Mouse (Mus musculus) lung, postnatal 36 days (tissue): ENCODE measurements around the gene Slc25a13.
A peak's percentile ranks its signal among the peaks of the same experiment; 100 is the strongest.
"Not testable (repeated sequence)": the region's sequence is repeated elsewhere in the genome, so short reads cannot be mapped to it uniquely, and the experiment has no call there.

Experiments used
- DNase-seq: peaks from one replicate; pipeline ENCODE4 v3.0.0; 2022; ENCODE audit warnings: mixed read lengths

Gene Slc25a13

DNA sequence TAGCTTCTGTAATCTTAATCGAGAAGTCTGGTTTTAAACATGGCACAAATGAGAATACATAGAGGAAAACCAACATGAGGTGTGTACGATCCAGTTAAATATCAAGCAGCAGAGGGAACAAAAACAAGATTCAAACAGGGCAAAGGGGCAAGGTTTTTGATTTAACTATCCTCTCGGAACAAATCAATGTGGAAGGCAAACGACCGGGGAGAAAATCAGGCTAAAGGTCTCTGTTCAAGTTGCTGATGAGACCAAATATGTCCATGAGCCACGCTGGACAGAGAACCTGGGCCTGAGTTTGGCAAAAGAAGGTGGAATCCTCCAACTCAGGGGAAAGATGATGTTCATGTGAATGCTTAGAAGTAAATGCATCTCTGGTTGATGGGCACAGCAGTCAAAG is 14.5 kb downstream of the Slc25a13 start:
- no peak for DNase-seq

DNA sequence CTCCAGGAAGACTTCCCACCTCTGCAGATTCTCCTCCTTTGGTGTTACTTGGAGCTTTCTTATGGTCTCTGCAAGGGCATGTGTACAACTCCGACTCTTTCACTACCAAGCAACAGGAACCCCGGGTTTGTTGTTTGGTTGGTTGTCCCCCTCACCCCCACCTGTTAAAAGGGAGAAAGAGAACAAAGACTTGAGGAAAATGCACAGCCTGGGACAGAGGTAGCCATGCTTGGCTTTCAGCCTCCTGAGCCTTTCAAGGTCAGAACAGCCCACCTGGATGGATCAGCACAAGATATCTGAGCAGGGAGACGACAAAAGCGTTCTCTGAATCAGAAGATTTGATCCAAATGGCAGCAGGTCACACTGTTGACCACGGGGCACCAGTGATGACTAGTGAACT is 15.0 kb downstream of the Slc25a13 start:
- DNase-seq: no peak

DNA sequence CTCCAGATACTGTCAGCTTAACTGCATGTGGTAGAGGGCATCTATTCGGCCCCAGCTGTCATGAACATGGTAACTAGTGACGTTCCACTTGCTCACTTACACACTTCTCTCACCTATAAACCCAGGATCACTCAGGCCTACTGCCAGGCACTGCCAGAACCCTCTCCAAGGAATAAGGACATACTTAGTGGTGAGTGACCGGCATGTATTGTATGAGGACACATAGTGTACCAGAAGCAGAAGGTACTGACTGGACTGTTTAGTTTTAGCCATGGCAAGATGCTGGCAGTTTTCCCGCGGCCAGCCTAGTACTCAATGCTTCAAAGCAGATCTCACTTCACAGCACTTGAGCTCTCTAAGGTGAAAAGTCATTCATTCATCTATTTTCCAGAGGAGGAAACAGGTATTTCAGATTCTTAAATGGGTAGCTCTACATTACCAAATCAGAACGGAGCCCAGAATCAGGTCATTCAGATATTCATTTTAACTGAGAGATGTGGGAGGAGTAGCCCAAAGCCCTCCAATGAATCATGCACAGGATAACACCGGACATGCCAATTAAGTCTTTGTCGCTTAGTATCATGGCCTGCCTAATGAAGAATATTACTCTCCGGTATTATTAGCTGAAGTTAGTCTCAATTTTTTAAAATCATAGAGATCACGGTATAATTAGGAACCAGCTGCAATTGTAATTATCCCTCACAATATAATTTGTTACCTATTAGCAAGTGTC is 17.7 kb downstream of the Slc25a13 start:
- DNase-seq: peak; percentile 37

DNA sequence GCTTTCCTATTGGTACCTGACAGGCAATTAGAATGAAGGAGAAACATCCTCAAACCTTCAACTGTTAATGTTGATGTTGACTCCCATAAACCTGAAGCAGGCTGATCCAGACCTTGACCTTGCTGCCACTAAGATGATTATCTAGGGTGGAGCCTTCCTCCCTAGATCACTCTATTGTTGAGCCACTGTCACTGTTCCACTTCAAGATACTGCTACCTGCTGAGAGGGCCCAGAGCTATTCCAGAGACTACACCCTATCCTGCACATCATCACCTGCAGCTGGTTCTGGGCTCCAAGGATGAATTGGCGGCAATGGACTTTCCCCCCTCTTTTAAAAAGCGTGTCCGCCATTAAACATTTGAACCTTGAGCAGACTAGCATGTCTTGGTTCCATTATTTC is 18.9 kb downstream of the Slc25a13 start:
- not testable (repeated sequence) for DNase-seq

DNA sequence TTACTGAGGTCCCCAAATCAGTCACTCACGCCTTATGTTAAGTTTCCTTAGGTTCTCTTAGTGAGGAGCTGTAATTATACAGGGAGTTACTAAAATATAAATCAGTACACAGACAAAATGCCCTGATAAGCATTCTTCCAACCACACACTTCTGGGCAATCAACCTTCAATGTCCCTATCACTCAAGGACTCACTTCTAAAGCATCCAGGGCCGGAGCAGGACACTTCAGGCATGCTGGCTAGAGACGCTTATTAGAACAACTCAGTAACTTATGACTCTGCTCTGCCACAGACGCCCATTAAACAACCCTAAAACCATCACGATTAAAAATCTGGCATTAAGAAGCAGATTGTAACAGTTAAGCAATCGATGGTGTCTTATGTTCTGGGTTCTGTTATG is 19.6 kb downstream of the Slc25a13 start:
- DNase-seq: no peak

DNA sequence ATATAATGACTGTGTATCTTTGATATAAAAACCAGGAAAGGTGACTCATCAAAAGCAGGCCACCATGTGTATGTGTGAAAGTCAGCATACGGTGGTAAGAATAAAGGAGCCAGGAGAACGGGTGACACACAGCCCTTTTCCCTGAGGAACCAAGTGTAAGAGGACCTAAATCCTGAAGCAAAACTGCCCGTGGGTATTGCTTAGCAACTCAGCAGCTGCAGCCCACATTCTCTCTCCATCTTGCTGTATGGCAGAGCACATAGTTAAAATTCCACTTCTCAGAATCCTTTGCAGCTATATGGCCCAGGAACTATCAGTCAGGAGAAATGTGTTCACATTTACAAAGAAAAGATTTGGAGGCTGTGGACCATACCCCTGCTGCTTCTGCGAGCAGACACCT is 20.4 kb downstream of the Slc25a13 start:
- no peak for DNase-seq

DNA sequence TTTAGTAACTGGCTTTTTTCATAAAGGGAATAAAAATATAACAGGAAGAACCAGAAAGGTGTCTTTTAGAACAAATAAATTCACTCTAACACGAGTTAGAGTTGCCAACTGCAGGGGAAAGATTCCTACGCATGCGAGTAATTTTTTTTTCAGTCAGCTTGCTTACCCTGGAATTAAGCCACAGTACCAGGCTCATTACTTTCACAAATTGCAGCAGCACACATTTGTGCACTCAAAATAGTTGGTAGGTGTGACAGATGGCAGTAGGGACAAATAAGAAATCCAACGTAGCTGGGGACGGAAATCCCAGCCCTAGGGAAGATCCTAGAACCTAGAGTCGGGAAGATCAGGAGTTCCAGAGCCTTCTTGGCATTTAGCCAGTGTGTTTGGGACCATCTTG is 22.1 kb downstream of the Slc25a13 start:
- DNase-seq: no peak

DNA sequence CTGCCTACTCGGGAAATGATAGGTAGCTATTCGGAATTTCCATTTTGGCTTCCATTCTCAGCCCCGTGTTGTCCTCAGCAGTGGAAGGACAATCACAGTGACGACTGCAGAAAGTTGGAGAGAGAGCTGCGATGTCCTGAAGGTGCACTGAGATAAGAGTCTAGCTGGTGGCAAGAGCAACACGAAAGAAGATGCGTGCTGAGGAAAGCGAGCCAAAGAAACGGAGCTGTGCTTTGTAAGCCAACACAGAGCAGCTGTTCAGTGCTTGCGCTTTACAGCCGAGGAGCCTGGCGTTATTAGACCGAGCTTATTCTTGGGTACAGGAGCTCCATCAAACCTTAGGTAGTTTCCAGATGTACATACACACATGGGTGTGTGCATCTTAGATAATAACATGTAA is 23.1 kb downstream of the Slc25a13 start:
- no peak for DNase-seq

DNA sequence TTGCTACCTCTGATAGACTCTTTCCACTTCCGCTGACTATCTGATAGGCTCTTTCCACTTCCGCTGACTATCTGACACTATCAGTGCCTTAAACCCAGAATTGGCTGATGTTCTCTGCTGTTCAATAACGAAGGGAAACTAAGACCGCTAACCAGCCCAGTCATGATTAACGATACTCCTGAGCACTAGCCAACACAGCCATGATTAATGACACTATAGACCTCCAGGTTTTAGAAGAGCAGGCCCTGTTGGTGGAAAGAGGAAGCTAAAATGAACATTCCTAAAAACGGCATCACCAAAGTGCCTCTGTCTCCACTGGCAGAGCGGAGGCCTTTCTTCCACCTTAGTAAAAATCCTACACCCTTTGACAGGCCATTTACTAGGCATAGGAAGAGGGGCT is 24.6 kb downstream of the Slc25a13 start:
- DNase-seq: no peak

DNA sequence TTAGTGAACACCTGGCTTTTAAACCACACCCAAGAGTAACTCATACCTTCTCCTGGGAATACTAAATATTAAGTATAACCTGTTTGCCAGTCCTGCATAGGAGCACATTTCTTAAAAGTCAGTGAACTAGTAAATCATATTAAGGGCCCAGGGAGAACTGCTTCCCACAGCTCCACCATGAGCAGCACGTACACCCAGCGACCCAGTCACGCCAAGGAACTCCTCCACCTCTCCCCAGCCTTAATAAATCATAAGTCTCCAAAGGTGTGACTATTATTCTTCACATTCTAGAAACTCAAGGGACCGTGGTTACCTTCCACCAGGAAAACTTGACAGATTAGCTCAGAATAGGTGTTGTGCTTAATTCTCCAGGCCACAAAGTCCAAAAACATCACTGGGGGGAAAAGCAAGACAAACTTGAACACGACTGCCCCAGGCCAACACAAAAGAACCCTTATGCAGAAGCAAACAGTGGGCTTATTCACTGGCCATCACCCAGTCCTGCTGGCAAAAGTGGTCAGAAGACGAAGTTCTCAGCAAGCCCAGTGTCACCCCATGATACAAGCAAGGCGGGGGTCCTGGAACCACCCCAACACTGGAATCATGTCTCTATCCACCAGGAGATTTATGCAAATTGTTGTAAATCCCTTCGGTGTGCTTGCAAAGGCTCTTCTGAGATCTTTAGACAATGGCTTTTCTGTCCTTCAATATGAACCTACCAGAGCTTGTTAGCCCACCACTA is 25.2 kb downstream of the Slc25a13 start:
- DNase-seq: no peak

DNA sequence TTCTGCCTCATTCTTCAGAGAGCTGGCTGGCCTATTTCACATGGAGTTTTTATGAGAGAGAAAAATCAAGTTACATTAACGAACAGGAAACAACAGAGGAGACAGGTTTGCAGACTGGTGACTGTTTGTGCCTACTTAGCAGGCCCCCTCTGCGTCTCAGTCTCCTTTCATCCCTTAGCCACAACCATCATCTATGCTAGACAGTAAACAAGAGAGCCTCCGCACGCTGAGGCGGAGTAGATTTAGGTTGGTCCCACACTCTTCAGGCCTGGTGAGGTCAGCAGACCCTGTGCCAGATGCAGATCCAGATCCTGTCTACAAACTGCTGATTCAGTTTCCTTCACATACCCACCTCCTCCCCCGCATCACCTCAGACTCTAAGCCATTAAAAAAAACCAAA is 28.0 kb downstream of the Slc25a13 start:
- DNase-seq: no peak

DNA sequence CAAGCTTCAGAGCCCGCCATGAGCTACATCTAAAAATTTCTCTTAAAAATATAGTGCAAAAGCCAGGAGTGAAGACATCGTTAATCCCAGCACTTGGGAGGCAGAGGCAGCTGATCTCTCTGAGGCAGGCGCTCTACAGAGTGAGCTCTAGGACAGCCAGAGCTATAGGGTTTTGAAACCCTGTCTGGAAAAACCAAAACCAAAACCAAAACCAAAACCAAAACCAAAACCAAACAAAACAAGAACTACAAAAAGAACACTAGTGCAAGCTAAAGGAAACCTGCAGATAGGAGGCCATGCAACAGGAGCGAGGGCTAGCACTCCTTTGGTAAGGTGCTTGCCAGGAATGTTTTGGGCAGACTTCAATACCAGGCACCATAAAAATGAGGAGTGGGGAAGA is 30.5 kb downstream of the Slc25a13 start:
- DNase-seq: no peak

DNA sequence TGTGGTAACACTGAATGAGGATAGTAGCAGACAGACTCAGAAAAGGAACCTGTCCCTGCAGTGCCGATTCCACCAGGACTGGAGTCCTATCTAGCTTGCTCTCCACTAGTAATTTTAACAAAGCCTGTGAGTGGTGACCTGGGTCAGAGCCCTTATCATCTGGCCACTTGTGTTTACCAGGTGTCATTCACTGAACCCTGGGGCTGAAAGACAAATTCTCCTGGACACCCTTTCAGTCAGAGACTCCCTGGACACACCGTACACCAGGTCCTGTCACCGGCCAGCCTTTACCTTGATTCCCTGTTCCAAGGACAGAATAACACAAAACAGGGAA is 31.3 kb downstream of the Slc25a13 start:
- no peak for DNase-seq

DNA sequence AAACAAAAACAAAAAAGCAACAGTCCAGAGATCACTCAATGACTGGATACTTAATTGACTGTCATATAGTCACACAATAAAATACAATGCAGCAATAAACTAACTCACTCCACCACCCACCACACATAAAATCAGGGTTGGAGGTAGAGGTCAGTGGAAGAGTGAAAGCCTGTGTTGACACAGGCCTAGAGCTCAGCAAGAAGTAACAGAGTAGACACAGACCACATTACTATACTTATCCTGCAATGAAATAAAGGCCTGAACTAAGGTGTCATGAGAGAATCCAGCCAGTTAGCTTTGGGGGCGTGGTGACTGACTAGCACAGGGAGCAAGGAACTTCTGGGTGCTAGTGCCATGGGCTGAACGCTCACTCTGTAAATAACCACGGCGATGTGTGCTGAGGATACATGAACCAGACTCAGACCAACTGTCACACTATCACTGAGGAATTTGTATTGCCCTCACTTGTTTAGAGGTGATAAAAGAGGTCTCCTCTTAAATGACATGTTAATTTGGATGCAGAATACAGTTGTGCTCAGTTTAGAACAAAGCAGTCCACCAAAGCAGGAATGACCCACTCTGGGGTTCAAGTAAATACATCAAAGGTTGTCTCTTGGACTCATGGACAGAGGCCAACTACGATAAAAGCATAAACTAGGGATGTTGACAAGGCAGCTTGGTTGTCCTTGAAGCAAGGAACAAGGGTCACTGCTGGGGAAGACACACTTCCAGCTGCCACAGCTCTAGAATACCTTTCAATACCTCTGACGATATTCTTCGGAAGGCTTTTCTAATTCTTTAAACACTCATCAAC is 31.8 kb downstream of the Slc25a13 start:
- no peak for DNase-seq

DNA sequence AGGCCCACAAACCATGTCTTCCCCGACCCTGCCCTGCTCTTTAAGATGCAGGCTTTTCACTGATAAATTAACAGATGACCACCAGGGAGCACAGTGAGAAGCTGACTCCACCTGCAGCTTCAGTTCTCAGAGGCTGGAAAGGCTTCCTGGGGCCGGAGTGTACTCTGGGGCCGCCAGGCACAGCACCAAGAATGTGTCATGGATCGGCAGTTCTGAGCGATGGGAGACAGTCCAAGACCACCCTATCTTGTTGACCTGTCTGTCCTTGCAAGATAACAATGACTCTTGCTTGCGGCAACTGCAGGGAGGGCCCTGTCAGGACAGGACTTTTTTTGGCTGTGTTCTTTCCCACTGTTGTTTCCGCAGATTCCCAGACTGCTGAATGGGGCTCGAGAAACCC is 33.4 kb downstream of the Slc25a13 start:
- DNase-seq: peak; percentile 14

DNA sequence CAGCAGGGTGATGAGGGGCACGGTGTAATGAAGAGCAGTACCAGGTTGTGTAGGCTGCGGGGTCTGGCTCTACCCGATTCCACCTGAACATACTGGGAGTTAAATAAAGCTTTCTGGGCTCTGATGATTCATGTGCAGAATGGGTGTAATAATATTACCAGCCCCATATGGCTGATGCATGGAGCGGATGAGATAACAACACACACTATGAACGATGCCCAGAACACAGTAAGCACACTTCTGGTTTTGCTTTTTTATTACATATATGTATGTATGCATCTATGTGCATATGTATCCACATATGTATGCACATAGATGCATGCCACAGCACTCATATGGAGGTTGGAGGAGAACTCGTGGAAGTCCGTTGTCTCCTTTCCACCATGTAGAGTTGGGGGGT is 34.8 kb downstream of the Slc25a13 start:
- DNase-seq: no peak

DNA sequence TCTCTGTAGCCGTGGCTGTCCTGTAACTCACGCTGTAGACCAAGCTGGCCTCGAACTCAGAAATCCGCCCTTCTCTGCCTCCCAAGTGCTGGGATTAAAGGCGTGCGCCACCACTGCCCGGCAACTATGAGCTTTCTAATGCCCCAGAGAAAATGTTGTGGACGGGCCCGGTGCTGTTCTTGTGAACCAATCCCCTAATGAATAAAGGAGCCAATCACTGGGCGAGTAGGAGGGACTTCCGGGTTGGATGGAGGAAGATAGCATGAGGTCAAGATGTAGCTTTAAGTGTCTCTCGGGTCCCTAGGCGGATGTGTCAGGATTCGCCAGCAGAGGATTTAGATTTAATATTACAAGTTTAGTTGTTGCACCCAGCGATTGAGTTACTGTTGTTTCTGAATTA is 38.6 kb downstream of the Slc25a13 start:
- DNase-seq: not testable (repeated sequence)

DNA sequence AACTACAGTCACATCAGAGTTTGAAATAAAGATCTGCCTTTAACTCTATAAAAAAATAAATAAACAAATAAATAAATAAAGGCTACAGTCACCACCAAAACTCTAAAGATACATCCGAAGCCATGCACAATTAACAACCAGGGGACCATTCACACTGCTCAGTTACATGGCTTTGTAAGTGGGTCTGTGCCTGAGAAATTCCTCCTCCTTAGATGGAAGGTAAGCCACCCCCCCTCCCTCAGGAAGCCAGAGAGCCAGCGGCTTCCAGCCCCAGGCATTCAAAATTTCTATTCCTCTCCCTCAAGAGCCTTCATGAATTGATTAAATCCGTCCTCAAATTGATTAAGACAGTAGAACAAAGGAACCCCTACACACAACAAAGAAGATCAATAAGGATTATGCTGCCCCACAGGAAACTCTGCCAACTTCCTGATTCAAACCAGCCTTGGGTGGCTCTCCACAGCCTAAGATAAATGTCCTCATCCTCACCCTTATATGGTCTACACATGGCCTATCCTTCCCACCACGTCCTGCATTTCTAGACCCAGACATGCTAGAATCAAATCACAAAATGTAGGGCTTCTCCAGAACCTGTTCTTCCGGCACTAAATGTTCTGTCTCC is 41.5 kb downstream of the Slc25a13 start:
- no peak for DNase-seq

DNA sequence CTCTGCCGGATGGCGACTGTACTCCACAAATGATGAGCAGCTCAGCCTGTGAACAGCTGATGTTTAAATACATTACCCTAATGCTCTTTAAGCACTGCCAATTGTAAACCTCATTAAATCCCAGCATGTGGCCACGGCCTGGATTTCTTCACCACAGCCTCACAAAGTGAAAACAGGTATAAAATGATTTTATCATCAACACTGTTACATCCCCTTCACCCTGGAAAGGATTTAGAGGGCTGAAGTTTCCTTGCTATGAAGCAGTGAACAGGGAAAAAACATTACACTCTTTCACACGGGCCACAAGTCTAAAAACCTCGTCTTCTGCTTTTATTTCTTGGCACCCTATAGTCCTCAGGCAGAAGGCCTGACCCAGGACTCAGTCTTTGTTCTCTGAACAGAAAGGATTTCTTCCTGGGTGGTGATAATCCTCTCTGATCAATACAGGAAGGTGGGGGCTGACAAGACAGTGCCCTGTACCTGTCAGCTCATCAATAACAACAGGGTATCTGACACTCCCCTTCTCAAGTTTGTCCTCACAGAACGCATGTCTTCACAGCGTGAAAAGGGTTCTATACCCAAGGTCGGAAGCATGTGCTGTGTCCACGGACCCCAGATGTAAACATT is 42.9 kb downstream of the Slc25a13 start:
- no peak for DNase-seq

DNA sequence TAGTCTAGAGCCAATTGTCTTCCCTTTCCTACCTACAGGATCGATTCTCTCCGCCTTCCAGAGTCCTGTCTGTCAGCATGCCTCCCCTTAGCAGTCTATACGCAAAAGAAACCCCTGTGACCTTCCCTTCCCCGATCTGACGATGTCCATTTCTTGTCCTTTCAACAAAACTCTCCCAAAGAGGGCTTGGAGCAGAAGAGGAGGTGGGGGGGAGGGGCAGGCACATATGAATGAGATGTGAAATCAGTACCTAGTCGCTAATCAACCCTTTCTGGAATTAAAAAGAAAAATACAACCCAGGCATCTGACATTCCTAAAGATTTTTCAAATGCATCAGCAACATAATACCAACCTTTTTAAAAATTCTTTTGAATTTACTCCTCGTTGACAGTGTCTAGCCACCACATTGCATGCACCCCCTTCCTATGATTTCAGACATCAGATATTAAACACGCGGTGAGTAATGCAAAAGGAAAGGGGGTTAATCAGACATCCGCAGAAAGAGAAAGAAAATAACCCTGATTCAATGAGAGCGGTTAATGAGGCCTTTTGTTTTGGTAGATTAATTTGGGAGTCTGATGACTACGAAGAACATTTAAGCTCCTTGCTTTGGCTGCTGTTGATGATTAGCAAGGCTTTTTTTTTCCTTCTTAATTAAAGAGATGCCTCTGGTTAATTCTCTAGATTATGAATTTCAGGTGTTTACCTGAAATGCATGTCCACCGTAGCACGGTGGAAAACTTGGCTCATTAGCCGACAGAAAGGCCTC is 43.6 kb downstream of the Slc25a13 start:
- DNase-seq: no peak

DNA sequence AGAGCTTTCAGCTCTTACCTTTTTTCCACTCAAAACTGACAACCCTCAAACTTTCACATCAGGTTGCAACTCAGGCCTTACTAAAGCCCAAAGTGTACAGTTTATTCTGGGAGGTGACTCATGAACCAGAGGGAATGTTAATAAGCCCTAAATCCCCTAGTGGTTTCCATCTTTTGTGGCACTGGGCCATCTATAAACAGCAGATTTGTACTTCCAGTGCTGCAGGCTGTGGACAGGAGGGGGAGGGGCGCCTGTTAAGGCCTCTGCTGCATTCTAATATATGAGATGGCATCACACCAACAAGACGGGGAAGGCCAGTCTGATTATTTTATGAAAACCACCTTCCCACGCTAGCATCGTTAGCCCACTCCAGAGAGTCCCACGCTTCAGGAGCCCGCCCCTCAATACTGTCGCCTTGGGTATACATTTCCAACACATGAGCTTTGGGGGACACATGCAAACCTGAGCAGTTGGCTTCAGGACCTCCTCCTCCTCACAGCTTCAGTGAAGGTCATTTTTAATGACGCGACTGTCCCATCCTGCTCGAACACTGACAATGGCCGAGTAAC is 48.3 kb downstream of the Slc25a13 start:
- DNase-seq: peak; percentile 12
